Comparison of ENCODE assay signal across 23 mouse cellular contexts in the genomic region with DNA sequence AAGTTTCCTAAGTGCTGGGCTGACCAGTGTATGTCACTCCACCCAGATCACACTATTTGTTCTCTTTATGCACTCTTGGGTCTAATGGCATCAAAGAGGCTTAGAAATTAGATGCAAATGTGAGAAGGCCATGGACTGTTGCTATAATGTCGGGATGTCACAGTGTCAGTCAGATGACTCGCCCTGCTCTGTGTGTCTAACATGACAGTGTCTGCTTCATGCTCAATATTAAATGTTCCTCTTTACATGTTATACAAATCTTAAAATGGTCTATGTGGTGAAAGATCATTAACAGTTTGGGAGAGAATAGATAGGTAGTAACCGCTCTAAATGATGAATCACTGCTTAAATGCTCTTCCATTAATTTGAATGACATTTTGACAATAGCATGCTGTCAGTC.
"Had no signal": no experiment of that assay in that cellular context is flagged by ENCODE, and none has a peak within 500 bp of the region (broad histone marks: within the 10 kb centered on the region; RNA-seq: fewer than 3 reads in every experiment).

No protein-coding gene starts in this region.

- H3K4me2 ChIP-seq: intestine, embryonic 15.5 days; limb, embryonic 13.5 days; liver, embryonic 12.5 days; liver, embryonic 15.5 days; lung, embryonic 15.5 days; midbrain, embryonic 12.5 days; neural tube, embryonic 12.5 days; stomach, embryonic 15.5 days had no signal

- ATAC-seq: intestine, embryonic 15.5 days; liver, embryonic 12.5 days had no signal

- H3K9ac ChIP-seq: intestine, embryonic 15.5 days; limb, embryonic 13.5 days; liver, embryonic 12.5 days; liver, embryonic 15.5 days; lung, embryonic 15.5 days; midbrain, embryonic 12.5 days; neural tube, embryonic 12.5 days; stomach, embryonic 15.5 days had no signal

- DNase-seq: kidney, adult 11 months; kidney, adult 9 months; kidney, postnatal 14 days; layer of hippocampus, postnatal 36 days; liver; lung, adult 18-20 months; lung, postnatal 10 days; lung, postnatal 36 days; retina, postnatal 1 day; right cerebral cortex, postnatal 25 days; spleen, adult 18-20 months; thymus, postnatal 25 days had no signal

- H3K4me1 ChIP-seq: intestine, embryonic 15.5 days; limb, embryonic 13.5 days; liver, embryonic 12.5 days; liver, embryonic 15.5 days; lung, embryonic 15.5 days; megakaryocyte, embryonic 14.5 days; midbrain, embryonic 12.5 days; stomach, embryonic 15.5 days had no signal

- H3K36me3 ChIP-seq: intestine, embryonic 15.5 days; limb, embryonic 13.5 days; liver, embryonic 12.5 days; liver, embryonic 15.5 days; lung, embryonic 15.5 days; midbrain, embryonic 12.5 days; neural tube, embryonic 12.5 days; stomach, embryonic 15.5 days had no signal

- H3K27ac ChIP-seq: intestine, embryonic 15.5 days; layer of hippocampus, adult 2 months; left cerebral cortex, adult 2 months; limb, embryonic 13.5 days; liver, embryonic 12.5 days; liver, embryonic 15.5 days; lung, embryonic 15.5 days; midbrain, embryonic 12.5 days; neural tube, embryonic 12.5 days; stomach, embryonic 15.5 days had no signal

- H3K4me3 ChIP-seq: intestine, embryonic 15.5 days; layer of hippocampus, adult 2 months; left cerebral cortex, adult 2 months; limb, embryonic 13.5 days; liver, embryonic 12.5 days; liver, embryonic 15.5 days; lung, embryonic 15.5 days; megakaryocyte, embryonic 14.5 days; midbrain, embryonic 12.5 days; neural tube, embryonic 12.5 days; stomach, embryonic 15.5 days had no signal

- H3K27me3 ChIP-seq: intestine, embryonic 15.5 days; limb, embryonic 13.5 days; liver, embryonic 12.5 days; liver, embryonic 15.5 days; lung, embryonic 15.5 days; megakaryocyte, embryonic 14.5 days; midbrain, embryonic 12.5 days; neural tube, embryonic 12.5 days; stomach, embryonic 15.5 days had no signal

- H3K9me3 ChIP-seq: intestine, embryonic 15.5 days; limb, embryonic 13.5 days; liver, embryonic 12.5 days; liver, embryonic 15.5 days; lung, embryonic 15.5 days; megakaryocyte, embryonic 14.5 days; midbrain, embryonic 12.5 days; neural tube, embryonic 12.5 days; stomach, embryonic 15.5 days had no signal
